Mouse (Mus musculus) olfactory bulb, adult 2 months (tissue): Measurements from ENCODE around the gene Galnt7.

Source experiments
- CTCF ChIP-seq: fragments of 200-500 bp; IDR thresholded peaks from 2 replicates; pipeline ENCODE4 v1.5.1; 2012; ENCODE audit warnings: low read depth, mild to moderate bottlenecking, low read length, moderate library complexity; ENCODE audit not compliant: insufficient read depth
- POLR2A ChIP-seq: fragments of 200-500 bp; IDR thresholded peaks from 2 replicates; pipeline ENCODE4 v1.6.1; 2012; ENCODE audit warnings: mild to moderate bottlenecking, low read depth, low read length, moderate library complexity; ENCODE audit not compliant: insufficient read depth

- TF ChIP-seq POLR2A (no peak), CTCF (no peak)
These were observed 124.8 kb downstream of the Galnt7 start for GRCm38 (mm10) chr8:57528036-57528435.
